Mouse (Mus musculus): Measurements from ENCODE around the gene Slc9a9.

DNA sequence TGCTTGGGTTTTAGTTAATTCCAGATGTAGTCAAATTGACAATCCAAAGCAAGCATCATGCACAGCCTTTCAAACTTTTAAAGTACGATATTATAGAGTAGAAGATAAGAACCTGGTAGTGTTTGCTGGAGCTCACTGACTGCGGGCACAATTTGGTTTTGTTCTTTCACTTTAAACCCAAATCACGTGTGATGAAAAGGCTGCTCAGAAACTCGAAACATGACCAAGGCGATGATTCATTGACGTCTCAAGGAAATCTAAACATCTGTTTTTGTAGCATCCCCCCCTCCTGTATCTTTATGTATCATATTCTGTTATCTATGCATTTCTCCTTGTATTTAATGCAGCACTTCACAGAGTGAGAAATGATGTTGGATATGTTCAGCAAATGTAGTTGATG is 49.4 kb upstream of the Slc9a9 start:
- TF ChIP-seq GATA1 (IDR thresholded peaks at IDR 0.05; ENCODE audit: low read length) = no peak
- TF ChIP-seq TAL1 (IDR thresholded peaks at IDR 0.05; ENCODE audit: low read length) = no peak
